Mouse (Mus musculus): ENCODE data around the gene Tspan11.

GRCm38 (mm10) chr6:127886916-127887315 is 473 bp upstream of the Tspan11 start:
- TF ChIP-seq CTCF (conservative IDR thresholded peaks at IDR 0.05 in 1 of 2, IDR thresholded peaks at IDR 0.05 in 1 of 2; ENCODE audit: low read depth in 2 of 2, low read length in 2 of 2) (no peak), EP300 (IDR thresholded peaks at IDR 0.05; ENCODE audit: low read length) (no peak), E2F4 (IDR thresholded peaks at IDR 0.05; ENCODE audit: insufficient replicate concordance, low read depth, low read length) (no peak), ZNF384 (IDR thresholded peaks at IDR 0.05; ENCODE audit: low read depth, low read length) (no peak), JUND (conservative IDR thresholded peaks at IDR 0.05; ENCODE audit: low read depth, low read length) (no peak), HCFC1 (IDR thresholded peaks at IDR 0.05; ENCODE audit: low read depth, low read length) (no peak), POLR2A (IDR thresholded peaks at IDR 0.05; ENCODE audit: low read depth, low read length) (no peak), USF1 (IDR thresholded peaks at IDR 0.05; ENCODE audit: low read depth, low read length) (no peak)

All from CH12.LX (cell line).